Mouse (Mus musculus): Measurements from ENCODE around the gene Saxo1.

GRCm38 (mm10) chr4:86450468-86450867, 107.7 kb downstream of the Saxo1 start:
- no peak for TF ChIP-seq JUND (conservative IDR thresholded peaks at IDR 0.05; ENCODE audit: low read depth, low read length)
- no peak for TF ChIP-seq CTCF (conservative IDR thresholded peaks at IDR 0.05 in 1 of 2, IDR thresholded peaks at IDR 0.05 in 1 of 2; ENCODE audit: low read depth in 2 of 2, low read length in 2 of 2)
- TF ChIP-seq USF2 (conservative IDR thresholded peaks at IDR 0.05; ENCODE audit: low read depth, low read length) = no peak
- no peak for TF ChIP-seq MAX (IDR thresholded peaks at IDR 0.05; ENCODE audit: low read length)
- TF ChIP-seq EP300 (IDR thresholded peaks at IDR 0.05; ENCODE audit: low read length) = no peak
- no peak for TF ChIP-seq ZNF384 (IDR thresholded peaks at IDR 0.05; ENCODE audit: low read depth, low read length)
- no peak for TF ChIP-seq POLR2A (IDR thresholded peaks at IDR 0.05; ENCODE audit: low read depth, low read length)
- TF ChIP-seq MXI1 (IDR thresholded peaks at IDR 0.05; ENCODE audit: low read depth, low read length) = no peak
- TF ChIP-seq POLR2AphosphoS2 (IDR thresholded peaks at IDR 0.05; ENCODE audit: low read depth, low read length) = no peak
- no peak for TF ChIP-seq UBTF (IDR thresholded peaks at IDR 0.05; ENCODE audit: low read depth, low read length)
- TF ChIP-seq E2F4 (IDR thresholded peaks at IDR 0.05; ENCODE audit: insufficient replicate concordance, low read depth, low read length) = no peak
- no peak for TF ChIP-seq ZC3H11A (IDR thresholded peaks at IDR 0.05; ENCODE audit: low read depth, low read length)
- no peak for TF ChIP-seq JUN (IDR thresholded peaks at IDR 0.05; ENCODE audit: insufficient read depth, low read depth, low read length)
- TF ChIP-seq ZMIZ1 (IDR thresholded peaks at IDR 0.05; ENCODE audit: low read depth, low read length) = no peak

Data from CH12.LX (cell line).